16 mouse cellular contexts compared by ENCODE assay signal in genomic region chr6:61328981-61329380, GRCm38 (mm10).
"Had no signal": no experiment of that assay in that cellular context is flagged by ENCODE, and none has a peak within 500 bp of the region (broad histone marks: within the 10 kb centered on the region; RNA-seq: fewer than 3 reads in every experiment).

No protein-coding gene starts in this region.

- ATAC-seq: lung, postnatal 0 days had no signal

- H3K36me3 ChIP-seq: lung, embryonic 15.5 days; midbrain, embryonic 15.5 days; neural tube, embryonic 12.5 days; stomach, embryonic 15.5 days had no signal

- H3K4me1 ChIP-seq: lung, embryonic 15.5 days; megakaryocyte, embryonic 14.5 days; neural tube, embryonic 12.5 days; stomach, embryonic 15.5 days had no signal

- H3K27ac ChIP-seq: lung, embryonic 15.5 days; macrophage; midbrain, embryonic 15.5 days; neural tube, embryonic 12.5 days; stomach, embryonic 15.5 days; stomach, postnatal 0 days had no signal

- H3K9me3 ChIP-seq: lung, embryonic 15.5 days; megakaryocyte, embryonic 14.5 days; midbrain, embryonic 15.5 days; neural tube, embryonic 12.5 days; stomach, embryonic 15.5 days had no signal

- H3K9ac ChIP-seq: lung, embryonic 15.5 days; midbrain, embryonic 15.5 days; neural tube, embryonic 12.5 days; stomach, embryonic 15.5 days had no signal

- H3K4me2 ChIP-seq: lung, embryonic 15.5 days; midbrain, embryonic 11.5 days; neural tube, embryonic 12.5 days; stomach, embryonic 15.5 days had no signal

- H3K4me3 ChIP-seq: lung, embryonic 15.5 days; megakaryocyte, embryonic 14.5 days; midbrain, embryonic 15.5 days; neural tube, embryonic 12.5 days; stomach, embryonic 15.5 days had no signal

- H3K27me3 ChIP-seq: lung, embryonic 15.5 days; megakaryocyte, embryonic 14.5 days; midbrain, embryonic 15.5 days; neural tube, embryonic 12.5 days; stomach, embryonic 15.5 days had no signal

- DNase-seq: lung, adult 2 months; lung, postnatal 14 days; lung, postnatal 36 days; right cerebral cortex, postnatal 14 days; thymus, adult 2 months; thymus, postnatal 25 days; thymus, postnatal 4 days had no signal
